Mouse (Mus musculus): ENCODE measurements around the gene Klre1. TPM values are rescaled to one million over a fixed set of nuclear protein-coding genes. Genes with fewer than 3 reads are reported as not detected.

Gene Klre1
- polyA plus RNA-seq, 1 experiment from 2014 or later: not detected

Other genes with a start within 250 kb of the Klre1 start
- not detected in 2 replicates for gene 4922502D21Rik, start 246.1 kb upstream of the Klre1 start, polyA plus RNA-seq (2015; fragmentation: Nextera tagmentation; extraction: Ambion mirVana)
- 0.28 and 0.71 TPM in 2 replicates for gene Clec12a, start 235.2 kb upstream of the Klre1 start, polyA plus RNA-seq (2015; fragmentation: Nextera tagmentation; extraction: Ambion mirVana)
- gene Clec12b, start 192.0 kb upstream of the Klre1 start, polyA plus RNA-seq (2015; fragmentation: Nextera tagmentation; extraction: Ambion mirVana): 0.10 and 0.11 TPM in 2 replicates
- gene Clec1b, start 180.6 kb upstream of the Klre1 start, polyA plus RNA-seq (2015; fragmentation: Nextera tagmentation; extraction: Ambion mirVana): 1.5 and 1.7 TPM in 2 replicates
- gene Clec9a, start 169.0 kb upstream of the Klre1 start, polyA plus RNA-seq (2015; fragmentation: Nextera tagmentation; extraction: Ambion mirVana): 0.38 and 0.40 TPM in 2 replicates
- 10.3 and 10.6 TPM in 2 replicates for gene Clec1a, start 125.9 kb upstream of the Klre1 start, polyA plus RNA-seq (2015; fragmentation: Nextera tagmentation; extraction: Ambion mirVana)
- gene Olr1, start 70.7 kb upstream of the Klre1 start, polyA plus RNA-seq (2015; fragmentation: Nextera tagmentation; extraction: Ambion mirVana): not detected in 2 replicates
- gene Tmem52b, start 65.3 kb upstream of the Klre1 start, polyA plus RNA-seq (2015; fragmentation: Nextera tagmentation; extraction: Ambion mirVana): 96.6 and 98.5 TPM in 2 replicates
- 126 and 139 TPM in 2 replicates for gene Gabarapl1, start 44.7 kb upstream of the Klre1 start, polyA plus RNA-seq (2015; fragmentation: Nextera tagmentation; extraction: Ambion mirVana)
- 0.32 and 0.45 TPM in 2 replicates for gene Klrd1, start 13.9 kb downstream of the Klre1 start, polyA plus RNA-seq (2015; fragmentation: Nextera tagmentation; extraction: Ambion mirVana)
- 0.14 and 0.18 TPM in 2 replicates for gene Klrk1, start 46.0 kb downstream of the Klre1 start, polyA plus RNA-seq (2015; fragmentation: Nextera tagmentation; extraction: Ambion mirVana)
- not detected in 2 replicates for gene Klrc3, start 65.4 kb downstream of the Klre1 start, polyA plus RNA-seq (2015; fragmentation: Nextera tagmentation; extraction: Ambion mirVana)
- gene Klrc2, start 82.8 kb downstream of the Klre1 start, polyA plus RNA-seq (2015; fragmentation: Nextera tagmentation; extraction: Ambion mirVana): not detected in 2 replicates
- gene Klrc1, start 101.1 kb downstream of the Klre1 start, polyA plus RNA-seq (2015; fragmentation: Nextera tagmentation; extraction: Ambion mirVana): not detected in 2 replicates
- gene Klri1, start 139.2 kb downstream of the Klre1 start, polyA plus RNA-seq (2015; fragmentation: Nextera tagmentation; extraction: Ambion mirVana): not detected in 2 replicates
- 0.05 TPM in 1 of 2 replicates, not detected in the other for gene Klri2, start 162.6 kb downstream of the Klre1 start, polyA plus RNA-seq (2015; fragmentation: Nextera tagmentation; extraction: Ambion mirVana)
- gene Gm156, start 206.4 kb downstream of the Klre1 start, polyA plus RNA-seq (2015; fragmentation: Nextera tagmentation; extraction: Ambion mirVana): not detected in 2 replicates

All from kidney, postnatal 0 days (tissue).